Mouse (Mus musculus) adrenal gland, postnatal 14 days (tissue): ENCODE measurements at regions not wholly inside any gene's neighbourhood (a gene's known extent, or its start where the extent isn't known, plus 50 kb on each side); places are given as distances from the start of the nearest gene placed in this dataset.

Experiments used
- DNase-seq: peaks from one replicate; pipeline ENCODE4 v3.0.0; 2021; ENCODE audit warnings: mixed read lengths

DNA sequence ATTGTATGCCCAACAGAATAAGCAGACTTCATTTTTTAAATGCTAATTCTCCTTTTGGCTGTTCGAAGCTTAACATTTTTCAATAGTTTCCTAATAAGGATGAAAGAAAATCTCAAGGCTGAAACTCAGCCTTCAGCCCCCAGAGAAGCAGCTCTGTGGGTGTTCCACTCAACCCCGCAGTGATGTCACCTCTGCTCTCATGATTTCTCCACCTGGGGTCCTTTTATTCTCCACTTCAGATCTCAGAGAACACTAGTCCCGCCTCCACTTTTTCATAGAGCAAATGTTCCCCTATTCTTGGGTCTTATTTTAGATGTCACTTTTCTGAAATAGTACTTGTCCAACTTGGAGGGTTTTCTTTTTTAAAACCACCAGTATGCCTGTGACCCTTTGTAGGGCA, 567.3 kb downstream of the Cntn3 start:
- no peak for DNase-seq

DNA sequence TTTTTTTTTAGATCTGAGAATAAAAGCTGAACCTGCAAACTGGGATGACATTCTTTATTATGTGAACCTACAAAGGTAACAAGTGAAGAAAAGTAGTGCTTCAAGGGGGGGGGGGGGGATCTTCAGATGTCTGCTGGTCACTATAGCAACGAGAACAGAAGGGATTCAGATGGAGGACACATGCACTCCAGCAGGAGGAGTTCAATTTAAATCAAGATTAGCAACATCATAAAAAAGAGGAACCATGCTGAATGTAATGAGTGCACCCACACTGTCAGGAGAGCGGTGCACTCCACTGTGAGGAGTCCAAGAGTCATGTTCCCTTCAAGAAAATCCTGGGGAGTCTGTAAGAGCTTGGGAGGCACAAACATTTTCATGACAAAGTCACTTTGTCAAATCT, 574.7 kb downstream of the Cntn3 start:
- DNase-seq = no peak

DNA sequence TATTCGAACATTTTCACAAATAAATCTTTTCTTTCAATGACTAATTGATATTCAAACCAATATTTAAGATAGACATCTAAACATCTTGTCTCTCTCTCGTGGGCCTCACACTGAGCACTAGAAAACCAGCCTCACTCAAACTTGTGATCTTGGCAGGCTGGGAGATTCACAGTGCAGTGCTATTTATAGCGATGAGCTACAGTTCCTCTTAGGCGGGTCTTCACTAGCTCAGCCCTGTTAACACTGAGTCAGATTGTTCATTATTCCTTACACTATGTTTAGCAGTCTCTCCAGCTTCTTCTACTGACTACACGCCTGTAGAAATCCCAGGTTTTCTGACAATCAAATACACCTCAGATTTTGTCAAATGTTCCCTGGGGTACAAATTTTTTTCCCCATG, 575.3 kb downstream of the Cntn3 start:
- DNase-seq = no peak

DNA sequence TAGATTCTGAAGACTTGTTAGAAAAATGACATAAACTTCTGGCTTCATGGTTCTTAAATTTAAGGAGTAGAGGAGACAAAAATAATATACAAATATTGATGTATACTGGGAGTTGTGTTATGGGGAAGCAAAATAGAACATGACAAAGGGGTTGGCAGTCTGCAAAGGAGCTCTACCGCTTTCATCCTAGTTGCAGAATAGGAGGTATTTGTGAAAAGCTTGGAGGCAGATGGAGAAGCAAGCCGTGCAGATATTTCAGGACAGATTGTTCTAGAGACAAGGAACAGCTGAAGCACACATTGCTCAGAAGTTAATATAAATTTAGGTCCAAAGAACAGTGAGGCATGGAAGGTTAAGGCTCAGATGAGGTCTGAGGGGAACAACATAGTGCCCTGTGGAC, 580.1 kb downstream of the Cntn3 start:
- DNase-seq = no peak

DNA sequence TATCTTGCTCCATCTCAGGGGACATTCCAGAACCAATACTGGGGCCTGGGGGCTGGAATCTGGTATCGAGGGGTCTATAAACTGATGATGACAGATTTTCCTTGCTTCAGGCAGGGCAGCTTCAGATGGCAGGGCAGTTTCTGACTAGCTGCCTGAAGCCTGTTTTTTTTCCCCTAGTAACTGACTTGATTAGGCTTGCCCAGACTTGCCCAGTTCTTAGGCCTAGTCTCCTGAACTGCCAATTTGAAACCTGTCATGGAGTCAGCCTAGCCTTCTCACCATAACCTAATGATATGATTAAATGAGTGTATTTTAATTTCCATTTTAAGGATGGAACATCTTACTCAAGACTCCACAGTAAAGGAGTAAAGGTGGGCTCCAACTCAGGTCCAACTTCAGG, 591.2 kb downstream of the Cntn3 start:
- no peak for DNase-seq

DNA sequence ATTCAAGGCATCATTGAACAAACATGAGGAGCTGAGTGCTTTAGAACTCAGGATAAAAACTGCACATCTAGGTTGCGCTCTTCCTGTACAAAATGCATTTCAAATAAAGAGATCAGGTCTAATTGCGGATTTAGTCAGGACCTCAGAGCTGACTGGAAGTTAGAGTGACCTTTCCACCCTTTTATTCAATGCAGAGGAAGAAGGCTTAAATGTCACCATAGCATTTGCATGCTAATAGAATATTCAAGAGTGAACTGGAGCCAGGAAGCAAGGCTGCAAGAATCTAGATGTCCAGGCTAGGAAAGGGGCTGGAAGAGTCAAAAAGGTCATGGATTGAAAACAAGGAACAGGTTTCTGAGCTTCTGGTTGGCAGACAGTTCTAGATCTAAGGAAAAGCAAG, 593.7 kb downstream of the Cntn3 start:
- no peak for DNase-seq

DNA sequence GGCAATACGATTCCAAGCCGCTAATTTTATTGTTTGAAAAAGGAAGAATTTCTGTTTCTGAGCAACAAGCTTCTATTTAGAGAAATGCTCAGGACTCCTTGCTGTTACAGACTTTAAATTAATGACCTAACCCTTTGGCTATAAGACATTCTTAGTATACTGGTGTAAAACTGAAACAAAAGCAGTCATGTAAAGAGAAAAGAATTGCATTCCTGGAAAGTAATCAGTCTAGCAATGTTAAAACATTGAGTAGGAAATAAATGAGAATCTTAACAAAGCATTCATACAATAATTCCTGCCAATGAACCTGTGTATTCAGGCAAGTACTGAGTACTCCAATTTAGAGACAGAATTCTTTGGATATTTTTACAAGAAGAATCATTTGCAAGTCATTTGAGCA, 587.2 kb upstream of the Pdzrn3 start:
- no peak for DNase-seq

DNA sequence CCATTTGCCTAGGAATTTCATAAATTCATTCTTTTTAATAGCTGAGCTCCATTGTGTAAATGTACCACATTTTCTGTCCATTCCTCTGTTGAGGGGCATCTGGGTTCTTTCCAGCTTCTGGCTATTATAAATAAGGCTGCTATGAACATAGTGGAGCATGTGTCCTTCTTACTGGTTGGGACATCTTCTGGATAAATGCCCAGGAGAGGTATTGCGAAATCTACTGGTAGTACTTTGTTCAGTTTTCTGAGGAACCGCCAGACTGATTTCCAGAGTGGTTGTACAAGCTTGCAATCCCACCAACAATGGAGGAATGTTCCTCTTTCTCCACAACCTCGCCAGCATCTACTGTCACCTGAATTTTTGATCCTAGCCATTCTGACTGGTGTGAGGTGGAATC, 583.8 kb upstream of the Pdzrn3 start:
- peak; percentile 72 for DNase-seq

DNA sequence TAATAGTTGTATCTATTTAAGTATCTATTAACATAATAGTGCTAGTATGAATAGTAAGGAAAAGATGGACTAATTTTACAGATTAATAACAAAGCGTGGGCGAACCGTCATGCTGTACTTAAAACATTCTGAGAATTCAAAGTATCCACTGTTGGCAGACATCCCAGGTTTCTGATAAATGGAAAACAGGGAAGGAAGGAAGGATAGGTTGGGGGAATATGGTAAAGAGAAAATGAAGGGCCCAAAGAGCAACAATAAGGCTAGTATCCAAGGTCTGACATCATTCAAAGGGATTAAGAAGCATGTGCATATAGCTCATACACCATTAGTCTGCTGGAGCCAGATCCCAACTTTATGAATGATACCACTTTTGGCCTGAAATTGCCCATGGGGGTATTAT, 572.0 kb upstream of the Pdzrn3 start:
- DNase-seq = no peak

DNA sequence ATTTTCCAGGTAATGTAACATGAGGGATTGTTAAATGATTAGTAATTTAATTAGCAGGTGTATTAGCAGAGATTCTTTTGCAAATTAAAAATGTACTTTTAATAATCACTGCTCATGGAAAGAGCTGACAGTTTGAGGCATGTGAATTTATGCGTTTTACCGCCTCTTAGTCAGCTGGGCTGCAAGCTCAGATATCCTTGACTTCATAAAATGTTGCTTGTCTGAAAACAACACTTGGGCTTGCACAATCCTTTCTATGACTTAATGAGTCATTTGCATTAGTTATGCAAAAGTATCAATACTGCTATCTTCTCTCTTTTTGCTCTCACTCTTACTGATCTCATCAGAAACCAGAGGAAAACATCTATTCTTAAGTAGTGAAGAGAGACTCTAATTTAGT, 571.3 kb upstream of the Pdzrn3 start:
- DNase-seq = peak; percentile 4

DNA sequence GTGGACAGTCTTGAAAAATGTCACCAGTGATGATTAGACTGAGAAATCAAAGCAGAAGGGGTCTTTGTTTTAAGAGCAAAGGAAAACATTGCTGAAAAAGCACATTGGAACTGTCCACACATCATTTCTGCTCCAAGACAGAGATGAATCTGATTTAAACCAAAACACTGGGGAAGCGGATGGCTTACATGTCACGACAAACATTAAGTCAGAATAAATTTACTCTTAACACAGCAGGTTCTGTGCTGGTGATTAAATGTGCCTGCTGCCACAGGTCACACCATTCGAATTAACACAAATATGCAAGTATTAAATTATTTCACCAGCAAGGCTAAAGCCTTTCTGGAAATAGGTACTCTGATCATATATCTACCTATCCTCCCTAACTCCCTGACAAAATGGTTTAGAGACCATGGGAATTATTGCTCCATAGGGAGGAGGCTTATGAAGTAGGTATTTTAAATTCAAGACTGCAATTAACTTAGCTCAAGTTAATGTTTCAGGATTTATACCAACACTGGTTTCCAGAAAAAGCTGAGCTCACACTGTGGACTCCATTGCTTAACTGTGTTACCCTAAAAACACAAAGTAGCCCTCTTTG, 562.7 kb upstream of the Pdzrn3 start:
- DNase-seq = no peak

DNA sequence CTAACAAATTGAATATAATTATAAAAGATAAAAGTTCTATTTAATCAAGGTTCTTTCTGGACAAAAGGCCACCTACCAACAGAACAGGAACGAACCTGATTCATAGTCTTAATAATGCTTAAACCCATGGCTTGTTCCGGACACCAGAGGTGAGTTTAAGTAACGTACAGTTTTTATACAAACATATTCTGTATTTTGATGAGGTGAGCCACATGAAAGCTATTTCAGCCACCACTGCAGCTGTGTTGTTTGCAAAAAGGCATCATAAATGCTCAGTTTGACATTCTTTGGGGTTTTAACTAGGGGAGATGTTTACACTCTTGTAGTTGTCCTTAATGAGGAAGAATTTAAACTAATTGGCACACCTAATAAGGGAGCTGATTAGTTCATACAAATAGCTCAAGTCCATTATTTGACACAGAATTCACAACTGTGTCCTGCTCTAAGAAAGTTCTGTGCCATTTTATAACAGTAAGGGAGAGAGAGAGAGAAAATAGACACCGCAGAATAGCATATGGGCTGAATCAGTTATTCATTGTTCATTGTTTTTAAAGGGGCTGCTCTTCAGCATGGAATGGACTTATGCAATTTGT, 560.8 kb upstream of the Pdzrn3 start:
- no peak for DNase-seq

DNA sequence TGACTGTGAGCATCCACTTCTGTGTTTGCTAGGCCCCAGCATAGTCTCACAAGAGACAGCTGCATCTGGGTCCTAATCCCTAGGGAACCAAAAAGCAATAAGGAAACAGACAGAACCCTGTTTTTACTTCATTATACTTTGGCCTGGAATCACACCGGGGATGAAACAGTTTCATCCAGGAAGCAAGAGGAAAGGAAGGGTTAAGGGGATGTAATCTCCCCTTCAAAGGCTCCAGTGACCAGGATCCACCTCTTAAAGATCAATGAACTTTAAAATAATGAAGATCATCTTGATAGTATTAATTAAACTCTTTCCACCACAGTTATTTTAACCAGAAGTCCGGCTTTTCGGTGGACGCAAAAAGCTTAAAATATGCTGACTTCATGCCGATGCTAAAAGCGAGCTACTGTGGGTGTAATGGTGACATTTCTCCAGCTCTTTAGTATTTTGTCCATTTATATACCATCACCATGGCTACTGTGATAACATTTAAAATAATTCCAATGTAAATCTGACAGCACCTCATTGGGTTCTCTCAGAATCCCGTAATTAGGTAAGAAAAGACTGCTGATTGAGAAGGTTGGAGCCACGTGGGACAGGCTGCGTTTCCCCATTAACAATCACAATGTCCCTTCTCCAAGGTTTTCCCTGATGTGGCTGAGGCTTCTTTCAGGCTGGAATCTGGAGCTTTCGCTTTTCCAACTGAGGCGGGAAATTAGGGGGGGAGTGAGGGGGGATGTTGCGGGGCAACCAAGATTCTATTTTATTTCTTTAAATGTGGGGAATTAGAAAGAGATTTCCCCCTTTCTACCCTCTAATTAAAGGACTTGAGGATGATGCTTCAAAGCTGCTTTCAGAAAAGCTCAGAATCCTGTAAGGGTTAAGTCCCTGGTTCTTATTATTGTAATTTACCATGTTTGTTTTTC, 560.0 kb upstream of the Pdzrn3 start:
- no peak for DNase-seq

DNA sequence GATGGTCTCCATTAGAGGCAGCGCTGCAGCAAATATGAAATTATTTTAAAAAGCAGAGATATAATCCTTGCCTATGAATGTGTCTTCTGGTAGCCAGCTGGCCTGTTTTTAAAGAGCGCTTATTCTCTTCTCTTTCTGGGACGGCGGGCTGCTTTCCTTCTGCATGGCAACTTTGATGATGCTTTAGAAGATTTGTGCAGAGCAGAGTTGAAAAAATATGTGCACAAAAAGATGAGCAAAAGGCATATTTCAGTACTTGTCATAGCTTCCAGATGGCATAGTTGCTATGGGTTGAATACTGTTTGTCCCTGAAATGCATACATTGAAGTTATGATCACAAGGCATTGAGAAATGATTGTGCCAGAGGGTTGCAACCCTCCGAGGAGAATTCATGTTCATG, 554.1 kb upstream of the Pdzrn3 start:
- DNase-seq = no peak

DNA sequence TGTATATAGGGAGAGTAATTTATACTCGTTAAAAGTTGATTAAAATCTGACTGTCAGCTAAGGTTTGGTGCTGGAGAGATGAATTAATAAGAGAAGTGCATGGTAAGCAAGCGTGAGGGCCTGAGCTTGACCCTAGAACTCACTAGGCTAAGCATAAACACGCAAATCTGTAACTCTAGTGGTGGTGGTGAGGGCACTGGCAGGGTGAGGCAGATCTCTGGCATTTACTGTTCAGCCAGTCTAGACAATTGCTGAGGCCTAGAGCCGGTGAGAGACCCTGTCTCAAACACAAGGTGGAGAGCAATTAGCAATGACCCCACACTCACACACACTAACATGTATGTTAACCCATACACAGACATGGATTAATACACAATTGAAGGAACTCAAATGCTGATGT, 544.0 kb upstream of the Pdzrn3 start:
- DNase-seq = no peak

DNA sequence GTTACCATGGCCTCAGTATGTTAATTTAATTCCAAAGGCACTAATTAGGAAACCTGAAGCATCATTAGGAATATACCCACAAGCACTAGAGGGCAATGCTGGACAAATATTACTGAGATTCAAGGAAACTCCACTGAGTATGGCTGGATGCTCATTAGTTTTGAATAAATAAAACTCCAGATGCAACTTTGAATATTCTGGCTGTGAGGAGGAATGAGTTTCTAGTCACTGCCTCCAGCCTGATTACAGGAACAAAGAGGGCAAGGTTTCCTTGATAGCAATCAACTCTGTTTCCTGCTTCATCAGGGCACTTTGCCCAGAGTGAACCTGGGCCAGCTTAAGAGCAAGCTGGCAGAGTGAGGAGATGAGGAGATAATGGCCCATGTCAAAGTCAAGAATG, 543.5 kb upstream of the Pdzrn3 start:
- DNase-seq = peak; percentile 12

DNA sequence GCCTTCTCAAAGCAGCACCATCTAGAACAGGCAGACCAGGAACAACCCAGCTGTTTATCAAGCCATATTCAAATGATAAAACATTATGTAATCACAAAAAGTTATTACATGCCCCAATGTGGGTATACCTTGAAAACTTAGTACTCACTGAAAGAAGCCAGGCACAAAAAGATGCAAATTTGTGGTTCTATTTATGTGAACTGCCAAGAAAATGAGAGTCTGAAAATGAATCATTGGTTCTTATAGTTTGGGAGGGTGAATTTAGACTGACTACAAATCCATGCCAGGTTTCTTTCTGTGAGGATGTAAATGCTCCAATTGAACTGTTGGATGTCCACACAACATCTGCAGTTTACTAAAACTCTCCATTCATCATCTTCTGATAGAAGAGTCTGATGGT, 541.2 kb upstream of the Pdzrn3 start:
- no peak for DNase-seq

DNA sequence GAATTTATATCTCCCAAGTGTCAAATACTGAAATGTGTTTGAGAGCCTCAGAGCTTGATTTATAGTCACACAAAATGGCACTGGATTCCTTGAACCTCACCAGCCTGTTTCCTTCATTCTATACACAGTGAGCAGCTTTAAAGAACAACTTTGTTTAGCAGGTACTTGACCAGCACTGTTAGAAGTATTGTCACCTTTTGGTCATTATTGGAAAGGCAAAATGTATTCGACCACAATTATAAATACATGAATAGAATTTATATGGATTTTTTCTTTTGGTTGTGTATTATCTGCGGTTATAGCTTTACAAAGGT, 527.3 kb upstream of the Pdzrn3 start:
- no peak for DNase-seq

DNA sequence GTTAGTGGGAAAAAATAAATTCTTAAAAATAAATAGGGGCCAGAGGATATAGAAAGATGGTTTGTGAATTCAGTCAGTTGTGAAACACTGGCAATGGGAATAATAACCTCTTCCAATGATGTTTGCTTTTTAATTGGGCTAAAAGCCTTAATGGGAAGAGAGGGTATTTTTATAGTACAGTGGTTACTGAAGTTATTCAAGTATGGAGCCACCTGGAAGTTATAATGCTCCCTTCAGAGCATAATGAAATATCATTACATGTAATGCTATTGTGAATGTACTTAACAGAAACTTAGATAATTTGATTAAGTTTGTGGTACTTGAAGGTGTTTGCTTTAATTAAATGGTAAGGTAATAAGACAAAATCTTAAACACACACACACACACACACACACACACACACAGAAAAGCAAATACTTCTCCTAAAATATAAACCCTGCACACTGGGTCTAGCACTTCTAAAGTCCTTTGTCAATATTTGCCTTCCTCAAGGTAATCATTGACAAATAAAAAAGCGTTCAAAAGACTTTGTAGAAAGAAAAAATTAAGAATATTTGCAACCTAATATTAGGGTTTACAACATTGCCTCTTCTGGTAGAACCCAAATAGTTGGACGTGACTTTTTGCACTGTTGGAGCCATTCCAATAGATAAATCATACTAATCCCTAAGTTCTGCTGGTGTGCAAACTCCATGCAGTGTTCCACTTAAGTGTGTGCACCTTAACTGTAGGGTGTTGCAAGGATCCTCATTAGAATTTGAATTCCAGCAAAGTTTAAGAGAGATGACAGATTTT, 526.7 kb upstream of the Pdzrn3 start:
- DNase-seq = no peak

DNA sequence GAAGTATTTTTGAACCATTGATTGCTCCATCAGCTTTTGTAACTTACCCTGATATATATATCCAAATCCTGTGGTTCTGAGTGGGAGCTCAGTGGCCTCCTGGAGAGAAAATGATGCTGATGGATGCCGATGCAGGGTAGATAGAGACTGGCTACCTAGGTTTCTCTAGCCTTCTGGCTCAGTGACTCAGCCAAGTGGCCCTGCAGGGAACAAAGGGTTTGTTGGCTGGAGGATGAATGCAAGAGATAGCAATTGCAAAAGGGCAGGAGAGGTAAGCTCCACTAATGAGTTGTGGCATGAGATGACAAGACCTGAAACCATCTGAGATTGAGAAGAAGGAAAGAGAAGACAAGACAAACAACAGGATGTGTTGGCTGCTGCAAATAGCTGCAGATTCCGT, 524.6 kb upstream of the Pdzrn3 start:
- DNase-seq = no peak

DNA sequence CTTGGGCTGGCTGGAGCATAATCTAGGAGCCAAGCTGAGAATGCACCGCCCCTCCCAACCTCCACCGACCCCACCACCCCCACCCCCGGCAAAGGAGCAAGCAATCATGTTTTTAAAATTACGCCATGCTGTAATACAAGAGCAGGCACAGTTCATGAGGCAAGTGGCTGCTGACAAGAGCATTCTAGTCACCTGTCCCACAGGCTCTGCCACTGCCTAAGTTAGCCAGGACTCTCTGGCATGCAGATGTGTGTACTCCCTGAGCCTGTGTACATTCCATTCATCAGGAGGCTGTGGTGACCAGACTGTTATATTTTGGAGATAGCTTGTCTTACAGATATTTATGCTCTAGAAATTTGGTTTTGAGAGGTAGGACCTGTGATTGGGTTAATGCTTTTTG, 520.8 kb upstream of the Pdzrn3 start:
- DNase-seq = no peak

DNA sequence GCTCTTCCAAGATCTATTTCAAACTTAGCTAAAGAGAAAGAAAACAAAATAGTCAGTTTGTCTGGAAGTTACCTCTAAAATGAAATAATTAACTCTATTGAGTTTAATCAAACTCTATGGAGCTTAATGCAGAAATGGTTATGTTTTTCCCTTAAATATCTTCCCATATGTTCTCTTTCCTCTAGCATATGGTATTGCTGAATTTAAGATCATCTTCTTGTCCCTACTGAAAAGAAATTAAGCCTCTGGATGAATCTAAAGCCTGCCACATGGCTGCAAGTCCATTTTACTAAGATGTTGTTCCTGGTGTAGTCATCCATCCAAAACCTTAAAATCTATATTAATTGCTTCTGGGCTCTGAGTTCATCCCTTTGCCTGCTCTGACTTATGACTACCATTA, 513.0 kb upstream of the Pdzrn3 start:
- DNase-seq = no peak

DNA sequence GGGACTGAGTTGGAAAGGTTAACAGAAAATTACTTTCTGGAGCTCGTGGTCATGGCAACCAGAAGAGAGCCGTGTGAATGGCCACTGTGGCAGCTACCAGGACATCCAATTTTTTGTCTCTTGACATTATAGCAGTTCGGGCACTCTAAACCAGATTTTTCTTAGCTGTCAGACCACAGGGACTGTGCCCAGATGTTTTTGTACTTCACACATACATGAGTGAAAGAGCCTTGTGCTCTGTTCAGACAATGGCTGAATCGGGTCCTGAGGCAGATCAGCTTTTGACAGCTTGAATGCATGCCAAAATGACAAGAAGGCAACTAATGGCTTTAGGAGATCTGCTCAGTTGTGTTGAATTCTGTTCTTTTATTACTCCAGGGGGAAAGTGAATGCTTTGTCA, 505.2 kb upstream of the Pdzrn3 start:
- no peak for DNase-seq
